Mouse (Mus musculus): ENCODE results near the gene Tnfrsf25.

DNA sequence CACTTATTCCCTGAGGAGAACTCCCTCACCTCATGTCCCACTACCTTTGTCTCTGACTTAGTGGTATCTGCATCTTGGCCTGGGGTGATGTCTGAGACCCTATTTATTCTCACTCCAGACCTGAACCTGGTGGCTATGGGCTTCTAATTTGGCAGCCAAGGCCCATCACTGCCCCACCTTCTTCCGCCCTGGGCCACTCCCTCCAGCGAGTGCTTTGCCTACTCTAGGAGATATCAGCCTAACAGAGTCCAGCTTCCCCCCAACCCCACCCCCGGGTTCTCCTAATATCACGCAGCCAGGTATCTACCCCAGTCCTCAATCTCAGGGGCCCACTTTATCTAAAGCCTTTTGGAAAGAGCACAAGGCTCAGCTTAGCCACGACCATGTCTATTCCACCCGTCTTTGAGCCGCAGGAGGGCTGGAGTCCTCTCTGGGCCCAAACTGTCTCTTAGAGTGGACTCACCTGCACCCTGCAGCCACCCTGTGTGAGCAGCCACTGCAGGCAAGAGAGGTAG lies 35.8 kb downstream of the Tnfrsf25 start:
- TF ChIP-seq POLR2A (IDR thresholded peaks at IDR 0.05; ENCODE audit: control insufficient read depth, extremely low read depth, insufficient read depth, low read length, poor library complexity) (no peak), CTCF (IDR thresholded peaks at IDR 0.05; ENCODE audit: borderline replicate concordance, control insufficient read depth, extremely low read depth, insufficient read depth, low read length, poor library complexity) (no peak)
